Mouse (Mus musculus): ENCODE measurements around the gene Prdx3.

GRCm38 (mm10) chr19:60891123-60891470 is 16.7 kb upstream of the Prdx3 start:
- no peak for TF ChIP-seq CTCF (IDR thresholded peaks at IDR 0.05; ENCODE audit: extremely low read depth, insufficient read depth, insufficient read length, insufficient replicate concordance)
- no peak for TF ChIP-seq POLR2A (IDR thresholded peaks at IDR 0.05; ENCODE audit: low read depth, low read length)
